Mouse (Mus musculus): Measurements from ENCODE around the gene Mical3. TPM values are rescaled to one million over a fixed set of nuclear protein-coding genes. Genes with fewer than 3 reads are reported as not detected.
A peak's percentile ranks its signal among the peaks of the same experiment; 100 is the strongest.

Mical3 gene
- polyA plus RNA-seq, 1 experiment from 2014 or later = 37.0 TPM

DNA sequence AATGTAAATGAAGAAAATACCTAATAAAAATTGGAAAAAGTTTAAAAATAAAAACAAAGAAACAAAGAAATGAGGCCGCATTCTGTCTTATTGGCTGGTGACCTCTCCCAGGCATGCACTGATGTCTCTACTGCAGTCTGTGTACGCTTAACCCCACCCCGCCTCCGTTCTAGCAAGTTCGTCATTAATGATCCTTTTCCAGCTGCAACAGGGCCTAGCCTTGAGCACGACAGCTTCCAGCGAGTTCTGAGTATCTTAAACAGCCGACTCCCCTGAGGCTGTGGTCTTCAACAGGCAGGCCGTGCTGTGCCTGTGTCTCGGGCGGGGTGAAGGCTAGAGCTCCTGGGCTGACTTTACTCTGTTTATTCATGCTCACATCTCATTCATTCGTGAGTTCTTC lies 154.7 kb downstream of the Mical3 start:
- no peak overlapping the region for H3K4me3 ChIP-seq (ENCODE audit: low read depth, low read length)
- ATAC-seq = no peak
- no peak overlapping the region for H3K9ac ChIP-seq (ENCODE audit: low read depth, low read length)
- no peak overlapping the region for H3K27ac ChIP-seq (ENCODE audit: low read length)
- H3K27me3 ChIP-seq (ENCODE audit: control insufficient read depth, insufficient read depth, low read depth, low read length) = no peaks in the 10 kb centered on the region
- H3K36me3 ChIP-seq (ENCODE audit: control insufficient read depth, insufficient read depth, low read length) = peaks cover 12% of the 10 kb centered on the region
- no peak overlapping the region for H3K4me2 ChIP-seq (ENCODE audit: low read length)
- H3K4me1 ChIP-seq (ENCODE audit: control insufficient read depth, insufficient read depth, low read length) = no peaks in the 10 kb centered on the region; the same call in 1 of the 2 replicates
- 78% methylated on average over 12 of the region's 12 CpGs for WGBS
- no peaks in the 10 kb centered on the region for H3K9me3 ChIP-seq (replicated peaks; ENCODE audit: control insufficient read depth, low read length, poor library complexity, severe bottlenecking)

DNA sequence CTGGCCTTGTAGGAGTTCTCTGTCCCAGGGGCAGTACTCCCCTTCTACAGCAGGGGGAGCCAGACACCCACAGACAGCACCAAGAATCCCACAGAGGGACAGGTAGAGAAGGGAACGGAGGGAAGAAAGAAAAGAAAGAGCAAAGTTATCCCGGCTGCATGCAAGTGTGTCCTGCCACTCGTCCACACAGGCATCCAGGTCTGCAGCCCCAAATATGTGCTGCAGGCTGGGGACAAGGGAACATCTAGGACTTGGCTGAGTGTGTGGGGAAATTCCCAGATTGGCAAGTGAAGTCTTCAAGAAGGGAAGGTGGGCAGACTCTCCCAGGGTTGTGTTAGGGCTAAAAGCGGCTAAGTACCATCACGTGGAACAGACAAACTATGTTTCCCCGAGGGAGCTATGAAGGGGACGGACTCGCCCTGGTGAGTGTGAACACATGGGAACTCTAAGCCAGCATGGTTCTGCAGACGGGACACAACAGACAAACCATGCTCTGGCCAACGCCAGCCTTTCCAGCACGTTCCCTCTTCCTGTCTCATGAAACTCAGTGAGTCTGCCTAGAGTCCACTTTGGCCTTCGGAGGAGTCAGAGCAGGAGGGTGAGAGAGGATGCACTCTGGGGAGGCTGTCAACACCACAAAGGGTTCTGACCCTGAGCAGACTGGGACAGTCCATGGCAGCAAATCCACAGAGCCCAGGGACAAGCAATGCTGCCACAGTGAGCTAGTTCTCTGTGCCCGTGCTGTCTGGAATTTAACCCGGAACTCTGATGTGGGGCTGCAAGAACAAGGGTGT lies 158.8 kb downstream of the Mical3 start:
- Histone ChIP-seq H3K36me3 (ENCODE audit: control insufficient read depth, insufficient read depth, low read length) (peaks cover 22% of the 10 kb centered on the region), H3K27ac (ENCODE audit: low read length) (no peak overlapping the region), H3K4me3 (ENCODE audit: low read depth, low read length) (no peak overlapping the region), H3K4me1 (ENCODE audit: control insufficient read depth, insufficient read depth, low read length) (no peaks in the 10 kb centered on the region), H3K4me2 (ENCODE audit: low read length) (no peak overlapping the region), H3K27me3 (ENCODE audit: control insufficient read depth, insufficient read depth, low read depth, low read length) (no peaks in the 10 kb centered on the region), H3K9me3 (replicated peaks; ENCODE audit: control insufficient read depth, low read length, poor library complexity, severe bottlenecking) (no peaks in the 10 kb centered on the region), H3K9ac (ENCODE audit: low read depth, low read length) (no peak overlapping the region)
- peak; percentile 76 for ATAC-seq
- 65% methylated on average over 14 of the region's 14 CpGs for WGBS

DNA sequence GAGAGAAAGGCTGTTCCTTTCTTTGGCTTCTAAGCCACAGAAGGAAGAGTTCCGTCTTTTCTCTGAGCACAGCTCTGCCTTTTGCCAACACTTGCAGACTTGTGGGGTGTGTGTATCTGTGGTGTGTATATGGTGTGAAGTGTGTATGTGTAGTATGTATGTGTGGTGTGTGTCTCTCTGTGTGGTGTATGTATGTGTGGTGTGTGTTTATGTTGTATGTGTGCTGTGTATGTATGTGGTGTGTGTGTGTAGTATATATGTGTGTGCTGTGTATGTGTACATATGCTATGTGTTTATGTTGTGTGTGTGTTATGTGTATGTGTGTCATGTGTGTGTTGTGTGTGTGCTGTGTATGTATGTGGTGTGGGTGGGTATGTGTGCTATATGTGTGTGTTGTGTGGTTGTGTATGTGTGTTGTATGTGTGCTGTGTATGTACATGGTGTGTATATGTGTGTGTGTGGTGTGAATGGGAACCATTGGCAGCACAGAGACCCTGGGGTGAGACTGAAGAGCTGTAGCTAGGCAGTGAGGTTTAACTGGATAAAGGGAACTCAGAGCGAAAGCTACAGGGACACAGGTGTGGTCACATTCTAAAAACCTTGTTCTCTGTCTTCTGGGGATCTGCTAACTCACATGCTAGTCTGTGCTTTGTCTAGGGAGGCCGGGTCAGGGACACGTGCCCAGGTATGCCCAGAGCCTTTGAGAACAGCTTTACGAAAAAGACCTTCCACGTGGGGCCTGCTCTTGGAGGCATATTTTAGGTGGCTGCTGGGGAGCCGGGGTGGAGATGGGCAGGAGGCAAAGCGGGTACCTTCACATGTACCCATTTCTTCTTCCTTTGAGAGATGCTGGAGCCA lies 159.6 kb downstream of the Mical3 start:
- Histone ChIP-seq H3K4me1 (ENCODE audit: control insufficient read depth, insufficient read depth, low read length) (no peaks in the 10 kb centered on the region), H3K27ac (ENCODE audit: low read length) (no peak overlapping the region), H3K27me3 (ENCODE audit: control insufficient read depth, insufficient read depth, low read depth, low read length) (no peaks in the 10 kb centered on the region), H3K36me3 (ENCODE audit: control insufficient read depth, insufficient read depth, low read length) (peaks cover 22% of the 10 kb centered on the region), H3K4me3 (ENCODE audit: low read depth, low read length) (no peak overlapping the region), H3K4me2 (ENCODE audit: low read length) (no peak overlapping the region), H3K9me3 (replicated peaks; ENCODE audit: control insufficient read depth, low read length, poor library complexity, severe bottlenecking) (no peaks in the 10 kb centered on the region), H3K9ac (ENCODE audit: low read depth, low read length) (no peak overlapping the region)
- WGBS = 69% methylated on average over 8 of the region's 8 CpGs
- peak; percentile 54 for ATAC-seq

DNA sequence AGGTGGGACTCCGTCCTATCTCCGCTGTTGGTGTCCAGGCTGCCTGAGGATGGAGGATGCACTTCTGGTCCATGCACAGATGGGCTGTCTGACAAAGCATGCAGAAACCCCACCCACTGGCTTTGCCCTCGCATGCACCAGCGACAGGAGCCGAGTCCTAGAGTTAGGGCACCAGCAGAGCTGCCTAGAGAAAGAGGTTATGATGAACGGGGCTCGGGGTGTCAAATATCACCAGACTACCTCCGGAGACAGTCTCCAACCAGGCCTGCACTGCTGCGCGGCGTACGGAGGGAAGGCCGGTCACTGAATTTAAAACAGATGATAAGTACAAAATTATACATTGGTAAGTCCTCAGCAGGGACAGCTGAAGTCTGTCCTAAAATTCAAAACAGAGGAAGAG lies 165.0 kb downstream of the Mical3 start:
- H3K27ac ChIP-seq (ENCODE audit: low read length) = no peak overlapping the region
- no peaks in the 10 kb centered on the region for H3K4me1 ChIP-seq (ENCODE audit: control insufficient read depth, insufficient read depth, low read length)
- H3K4me2 ChIP-seq (ENCODE audit: low read length) = no peak overlapping the region
- WGBS = 78% methylated on average over 13 of the region's 13 CpGs
- no peak overlapping the region for H3K4me3 ChIP-seq (ENCODE audit: low read depth, low read length)
- no peaks in the 10 kb centered on the region for H3K27me3 ChIP-seq (ENCODE audit: control insufficient read depth, insufficient read depth, low read depth, low read length)
- H3K9me3 ChIP-seq (replicated peaks; ENCODE audit: control insufficient read depth, low read length, poor library complexity, severe bottlenecking) = no peaks in the 10 kb centered on the region
- no peak overlapping the region for H3K9ac ChIP-seq (ENCODE audit: low read depth, low read length)
- H3K36me3 ChIP-seq (ENCODE audit: control insufficient read depth, insufficient read depth, low read length) = peaks cover 22% of the 10 kb centered on the region
- no peak for ATAC-seq

DNA sequence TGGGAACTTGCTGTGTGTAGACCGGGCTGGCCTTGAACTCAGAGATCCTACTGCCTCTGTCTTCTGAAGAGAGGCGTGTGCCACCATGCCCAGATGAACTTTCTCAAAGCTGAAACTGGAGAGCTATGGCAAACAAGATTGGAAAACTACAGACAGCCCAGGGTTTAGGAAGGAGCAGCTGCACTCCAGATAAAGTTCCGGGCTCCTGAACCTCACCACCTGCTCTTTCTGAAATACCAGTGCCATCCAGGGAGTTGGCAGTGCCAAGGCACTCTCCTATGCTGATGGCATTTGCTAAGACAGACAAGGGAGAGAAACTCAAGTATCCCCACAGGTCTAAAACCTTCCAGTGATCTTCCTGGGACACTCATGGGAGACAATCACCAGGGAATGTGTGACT lies 166.6 kb downstream of the Mical3 start:
- ATAC-seq = no peak
- Histone ChIP-seq H3K36me3 (ENCODE audit: control insufficient read depth, insufficient read depth, low read length) (peaks cover 25% of the 10 kb centered on the region), H3K9me3 (replicated peaks; ENCODE audit: control insufficient read depth, low read length, poor library complexity, severe bottlenecking) (no peaks in the 10 kb centered on the region), H3K4me1 (ENCODE audit: control insufficient read depth, insufficient read depth, low read length) (no peaks in the 10 kb centered on the region), H3K27ac (ENCODE audit: low read length) (no peak overlapping the region), H3K27me3 (ENCODE audit: control insufficient read depth, insufficient read depth, low read depth, low read length) (no peaks in the 10 kb centered on the region), H3K4me3 (ENCODE audit: low read depth, low read length) (no peak overlapping the region), H3K4me2 (ENCODE audit: low read length) (no peak overlapping the region), H3K9ac (ENCODE audit: low read depth, low read length) (no peak overlapping the region)
- WGBS = 95% methylated on average over 3 of the region's 3 CpGs

DNA sequence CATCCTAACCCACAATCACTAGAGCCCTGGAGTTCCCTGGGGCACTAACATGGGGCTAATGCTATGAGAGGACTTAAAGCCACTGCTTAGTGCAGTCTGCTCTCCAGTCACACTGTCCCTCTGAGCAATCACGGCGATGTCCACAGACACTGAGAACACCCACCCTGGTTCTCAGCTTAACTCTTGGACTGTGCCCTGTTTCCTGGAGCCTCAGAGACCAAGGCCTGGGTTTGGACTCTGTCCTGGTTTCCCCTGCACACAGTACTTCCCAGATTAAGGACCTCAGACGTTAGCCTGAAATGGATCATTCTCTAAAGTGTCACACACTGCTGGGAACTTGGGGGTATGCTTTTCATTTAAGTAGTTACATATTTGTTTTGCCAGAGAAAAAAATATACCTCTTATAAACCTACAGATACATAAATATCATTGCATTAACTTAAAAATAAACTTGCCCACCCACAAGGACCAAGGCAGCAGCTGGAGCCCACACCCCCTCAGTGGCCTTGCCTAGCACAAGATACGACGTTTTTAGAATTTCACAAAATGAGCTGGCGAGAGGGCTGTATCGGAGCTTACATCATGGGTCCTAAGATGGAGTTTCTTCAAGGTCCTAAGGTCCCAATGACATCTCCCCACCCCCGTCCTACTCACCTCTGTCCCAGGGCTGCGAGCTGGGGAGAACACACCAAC lies 170.3 kb downstream of the Mical3 start:
- Histone ChIP-seq H3K27me3 (ENCODE audit: control insufficient read depth, insufficient read depth, low read depth, low read length) (no peaks in the 10 kb centered on the region), H3K4me2 (ENCODE audit: low read length) (no peak overlapping the region), H3K4me3 (ENCODE audit: low read depth, low read length) (no peak overlapping the region), H3K36me3 (ENCODE audit: control insufficient read depth, insufficient read depth, low read length) (peaks cover 42% of the 10 kb centered on the region), H3K9ac (ENCODE audit: low read depth, low read length) (no peak overlapping the region), H3K4me1 (ENCODE audit: control insufficient read depth, insufficient read depth, low read length) (no peaks in the 10 kb centered on the region), H3K9me3 (replicated peaks; ENCODE audit: control insufficient read depth, low read length, poor library complexity, severe bottlenecking) (no peaks in the 10 kb centered on the region), H3K27ac (ENCODE audit: low read length) (no peak overlapping the region)
- 87% methylated on average over 9 of the region's 9 CpGs for WGBS
- no peak for ATAC-seq

DNA sequence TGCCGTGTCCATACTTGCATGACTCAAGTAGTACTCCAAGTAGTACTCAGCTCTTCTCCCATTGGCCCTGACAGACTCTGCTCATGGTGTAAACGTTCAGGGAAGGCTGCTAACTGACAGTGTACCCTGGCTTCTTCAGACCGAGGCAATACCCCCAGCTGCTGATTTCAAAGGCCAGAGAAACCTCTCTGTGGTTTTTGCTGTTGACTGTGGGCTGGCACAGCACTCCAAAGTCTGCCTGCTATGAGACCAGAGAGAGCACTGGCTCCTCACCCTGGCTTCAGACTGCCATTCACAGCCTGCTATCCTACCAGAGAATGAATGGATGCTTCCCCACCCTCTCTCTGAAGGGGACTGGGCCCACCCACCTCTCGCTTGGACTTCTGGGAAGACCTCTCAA lies 173.5 kb downstream of the Mical3 start:
- H3K4me2 ChIP-seq (ENCODE audit: low read length) = no peak overlapping the region
- H3K9ac ChIP-seq (ENCODE audit: low read depth, low read length) = no peak overlapping the region
- no peaks in the 10 kb centered on the region for H3K9me3 ChIP-seq (replicated peaks; ENCODE audit: control insufficient read depth, low read length, poor library complexity, severe bottlenecking)
- H3K4me3 ChIP-seq (ENCODE audit: low read depth, low read length) = no peak overlapping the region
- peaks cover 51% of the 10 kb centered on the region for H3K36me3 ChIP-seq (ENCODE audit: control insufficient read depth, insufficient read depth, low read length)
- no peaks in the 10 kb centered on the region for H3K27me3 ChIP-seq (ENCODE audit: control insufficient read depth, insufficient read depth, low read depth, low read length)
- WGBS = 87% methylated on average over 4 of the region's 4 CpGs
- H3K27ac ChIP-seq (ENCODE audit: low read length) = no peak overlapping the region
- no peak for ATAC-seq
- H3K4me1 ChIP-seq (ENCODE audit: control insufficient read depth, insufficient read depth, low read length) = no peaks in the 10 kb centered on the region

DNA sequence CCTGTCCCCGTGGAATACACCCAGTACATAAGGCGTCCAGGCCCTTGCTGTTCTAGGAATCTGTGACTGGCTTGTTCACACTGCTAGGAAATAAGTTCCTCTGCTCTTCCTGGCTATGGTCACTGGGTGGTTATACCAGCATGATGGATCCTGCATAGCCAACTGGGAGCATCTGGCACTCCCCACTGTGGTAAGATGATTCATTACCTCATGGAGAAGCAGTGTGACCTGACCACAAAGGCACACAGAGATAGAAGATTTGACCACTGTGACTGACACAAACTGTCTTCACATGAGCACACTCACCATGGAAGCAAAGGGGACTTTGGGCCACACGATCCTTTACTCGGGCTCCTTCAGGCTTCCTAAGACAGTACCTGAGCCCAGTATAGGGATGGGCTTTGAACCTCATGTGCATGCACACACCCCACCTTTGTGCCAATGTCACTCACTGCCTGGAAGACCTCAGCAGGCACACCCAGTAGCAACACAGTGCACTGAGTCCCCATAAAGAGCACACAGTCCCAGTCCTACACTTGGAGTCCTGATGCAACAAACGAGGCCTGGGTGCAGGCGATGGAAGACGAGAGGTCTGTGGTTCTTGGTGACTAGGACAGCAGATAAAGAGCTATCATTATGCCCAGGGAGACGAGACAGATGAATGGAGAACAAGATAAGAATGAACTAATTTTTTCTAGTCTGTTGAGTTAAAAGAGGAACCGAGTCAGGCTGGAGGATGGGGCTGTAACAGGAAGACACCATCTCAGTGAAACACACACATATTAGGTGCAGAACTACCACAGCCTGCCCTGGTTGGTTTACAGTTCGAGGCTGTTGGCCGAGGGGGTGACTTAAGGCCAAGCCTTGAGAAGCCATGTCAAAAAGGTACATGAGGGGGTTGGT lies 174.3 kb downstream of the Mical3 start:
- H3K27ac ChIP-seq (ENCODE audit: low read length) = no peak overlapping the region
- peaks cover 55% of the 10 kb centered on the region for H3K36me3 ChIP-seq (ENCODE audit: control insufficient read depth, insufficient read depth, low read length)
- no peak for ATAC-seq
- H3K4me1 ChIP-seq (ENCODE audit: control insufficient read depth, insufficient read depth, low read length) = no peaks in the 10 kb centered on the region
- no peaks in the 10 kb centered on the region for H3K27me3 ChIP-seq (ENCODE audit: control insufficient read depth, insufficient read depth, low read depth, low read length)
- H3K4me3 ChIP-seq (ENCODE audit: low read depth, low read length) = no peak overlapping the region
- 92% methylated on average over 11 of the region's 11 CpGs for WGBS
- no peak overlapping the region for H3K9ac ChIP-seq (ENCODE audit: low read depth, low read length)
- H3K4me2 ChIP-seq (ENCODE audit: low read length) = no peak overlapping the region
- no peaks in the 10 kb centered on the region for H3K9me3 ChIP-seq (replicated peaks; ENCODE audit: control insufficient read depth, low read length, poor library complexity, severe bottlenecking)

Measured in midbrain, embryonic 16.5 days (tissue).